24 mouse cellular contexts compared by ENCODE assay signal in genomic region chr14:122057941-122058346, GRCm38 (mm10). TPM values are rescaled to one million over a fixed set of nuclear protein-coding genes. Genes with fewer than 3 reads are reported as not detected.
DNase-seq lines count a peak whose midpoint lies in the region; ATAC-seq and TF ChIP-seq lines count a peak whose summit lies in the region.
"Had no signal": no experiment of that assay in that cellular context is flagged by ENCODE, and none has a peak within 500 bp of the region (broad histone marks: within the 10 kb centered on the region; RNA-seq: fewer than 3 reads in every experiment).

No protein-coding gene starts in this region.

- H3K9me3 ChIP-seq in liver, postnatal 0 days (ENCODE audit: low read length), result no peaks in the 10 kb centered on the region
- H3K9me3 ChIP-seq: embryonic facial prominence, embryonic 13.5 days; hindbrain, embryonic 12.5 days; intestine, embryonic 15.5 days had no signal

- 15% methylated on average over 2 of the region's 2 CpGs for WGBS in liver, postnatal 0 days (ENCODE audit: insufficient replicate concordance)

- H3K27me3 ChIP-seq in liver, postnatal 0 days (ENCODE audit: insufficient read depth, low read length), result no peaks in the 10 kb centered on the region
- H3K27me3 ChIP-seq: embryonic facial prominence, embryonic 13.5 days; hindbrain, embryonic 12.5 days; intestine, embryonic 15.5 days had no signal

- H3K4me3 ChIP-seq in liver, postnatal 0 days (ENCODE audit: low read depth, low read length), result no peak overlapping the region
- H3K4me3 ChIP-seq: embryonic facial prominence, embryonic 13.5 days; heart, adult 2 months; hindbrain, embryonic 12.5 days; intestine, embryonic 15.5 days; myocyte had no signal

- H3K4me1 ChIP-seq in liver, postnatal 0 days (ENCODE audit: insufficient read depth), result 0 out of 2 replicates have a peak, but pooled peaks cover 3% of the 10 kb centered on the region
- H3K4me1 ChIP-seq: embryonic facial prominence, embryonic 13.5 days; hindbrain, embryonic 12.5 days; intestine, embryonic 15.5 days had no signal

- no peak overlapping the region for H3K9ac ChIP-seq in liver, postnatal 0 days (replicated peaks)
- H3K9ac ChIP-seq: embryonic facial prominence, embryonic 13.5 days; hindbrain, embryonic 12.5 days; intestine, embryonic 15.5 days; lung, embryonic 14.5 days had no signal

- TF ChIP-seq CTCF in liver, postnatal 0 days (IDR thresholded peaks at IDR 0.05; ENCODE audit: low read depth), result no peak

- no peak overlapping the region for H3K4me2 ChIP-seq in liver, postnatal 0 days (ENCODE audit: low read depth, low read length)
- H3K4me2 ChIP-seq: embryonic facial prominence, embryonic 13.5 days; hindbrain, embryonic 12.5 days; intestine, embryonic 15.5 days; lung, embryonic 14.5 days had no signal

- DNase-seq in spleen, postnatal 36 days (ENCODE audit: low spot score in 2 of 2), result peak; percentile 49 to 59
- no peak for DNase-seq in spleen, postnatal 10 days (ENCODE audit: low spot score in 2 of 2)
- peak; percentile 34 for DNase-seq in T-cell, adult 2 months (ENCODE audit: low spot score)
- no peak for DNase-seq in liver, postnatal 0 days
- no peak for DNase-seq in adrenal gland, postnatal 14 days
- DNase-seq in MN1 (ENCODE audit: low spot score), result no peak
- DNase-seq in thymus, postnatal 10 days (ENCODE audit: low spot score in 2 of 2), result no peak
- DNase-seq: cerebellum, postnatal 36 days; heart, adult 2 months; kidney, postnatal 14 days; layer of hippocampus, adult 9-11 months; lung, embryonic 14.5 days; midbrain, embryonic 14.5 days; right cerebral cortex, adult 18-20 months; thymus, postnatal 14 days had no signal

- no peaks in the 10 kb centered on the region for H3K36me3 ChIP-seq in liver, postnatal 0 days (replicated peaks; ENCODE audit: insufficient read depth, low read length)
- H3K36me3 ChIP-seq: embryonic facial prominence, embryonic 13.5 days; hindbrain, embryonic 12.5 days; intestine, embryonic 15.5 days had no signal

- no peak for TF ChIP-seq EP300 in liver, postnatal 0 days (IDR thresholded peaks at IDR 0.05; ENCODE audit: low read depth)

- H3K27ac ChIP-seq in liver, postnatal 0 days (ENCODE audit: low read depth), result no peak overlapping the region
- H3K27ac ChIP-seq: embryonic facial prominence, embryonic 13.5 days; heart, adult 2 months; hindbrain, embryonic 12.5 days; intestine, embryonic 15.5 days; macrophage; stomach, postnatal 0 days had no signal

- ATAC-seq in liver, postnatal 0 days, result 0 out of 2 replicates have a peak, but pooled peaks have one; percentile 7
- ATAC-seq: intestine, embryonic 15.5 days had no signal

RNA-seq across cellular contexts. Expression of gene Timm8a2, which starts 23.5 kb away (rescaled TPM):
- not detected in 2 replicates for polyA plus RNA-seq in liver, postnatal 0 days (2015; fragmentation: Nextera tagmentation; extraction: Ambion mirVana)
- not detected in 2 replicates for total RNA-seq in adrenal gland, postnatal 14 days (2021)
- total RNA-seq: gastrocnemius, adult 8-10 months; heart, adult 2 months had no signal
- polyA plus RNA-seq: embryonic facial prominence, embryonic 13.5 days; heart, adult 2 months; heart, postnatal 0 days; hindbrain, embryonic 12.5 days; intestine, embryonic 15.5 days; lung, embryonic 14.5 days; macrophage; midbrain, embryonic 14.5 days; myocyte; small intestine, adult 2 months; stomach, postnatal 0 days had no signal

RNA-seq across cellular contexts. Expression of gene Tm9sf2, which starts 48.9 kb away (rescaled TPM):
- 99.3 and 107 TPM in 2 replicates for polyA plus RNA-seq in liver, postnatal 0 days (2015; fragmentation: Nextera tagmentation; extraction: Ambion mirVana)
- 121 and 125 TPM in 2 replicates for total RNA-seq in adrenal gland, postnatal 14 days (2021)

Comparison
In these comparisons a context has a peak if more than half of its experiments do, and no peak if none do; other contexts are left out.
1. DNase-seq: peak in spleen, postnatal 36 days (2 of 2) and T-cell, adult 2 months (single experiment); none in spleen, postnatal 10 days (0 of 2), liver, postnatal 0 days (single experiment), adrenal gland, postnatal 14 days (single experiment), MN1 (single experiment) and thymus, postnatal 10 days (0 of 2).